Mouse (Mus musculus): ENCODE data around the gene Sh3gl2. TPM values are rescaled to one million over a fixed set of nuclear protein-coding genes. Genes with fewer than 3 reads are reported as not detected.

Sh3gl2 gene
- polyA plus RNA-seq, 1 experiment: 0.28 TPM

DNA sequence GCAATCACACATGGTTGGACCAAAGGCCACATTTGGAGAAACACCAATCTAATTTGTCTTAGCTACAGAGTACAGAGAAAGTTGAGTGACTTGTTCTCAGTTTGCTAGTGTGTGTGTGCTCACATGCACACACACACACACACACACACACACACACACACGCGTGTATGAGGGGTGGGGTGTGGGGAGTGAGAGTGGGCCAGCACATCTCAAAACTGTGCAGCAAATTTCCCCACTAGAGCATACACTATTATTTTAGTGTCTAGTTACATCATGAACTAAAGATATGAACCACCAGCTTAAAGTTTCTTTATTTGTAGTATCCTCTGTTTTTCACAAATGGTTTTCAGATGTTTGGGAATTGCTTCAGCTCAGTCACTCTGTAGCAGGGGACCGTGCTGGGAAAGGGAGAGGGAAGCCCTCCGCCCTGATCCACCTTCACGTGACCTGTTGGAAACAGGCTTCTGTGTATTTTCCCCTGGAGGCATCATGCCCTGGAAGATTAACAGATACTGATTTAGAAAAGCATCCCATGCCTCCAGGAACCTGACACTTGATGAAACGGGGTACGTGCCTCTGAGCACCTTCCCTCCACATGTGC, 322.1 kb downstream of the Sh3gl2 start:
- Histone ChIP-seq H3K4me1 (ENCODE audit: control insufficient read depth, insufficient read depth, low read length) (no peaks in the 10 kb centered on the region), H3K27ac (ENCODE audit: insufficient read depth, low read length) (no peak overlapping the region), H3K4me3 (ENCODE audit: insufficient read depth, low read length) (no peak overlapping the region)
- TF ChIP-seq POLR2A (IDR thresholded peaks at IDR 0.05; ENCODE audit: low read depth, low read length) (no peak), CTCF (IDR thresholded peaks at IDR 0.05; ENCODE audit: borderline replicate concordance, insufficient read depth, low read length) (no peak)

DNA sequence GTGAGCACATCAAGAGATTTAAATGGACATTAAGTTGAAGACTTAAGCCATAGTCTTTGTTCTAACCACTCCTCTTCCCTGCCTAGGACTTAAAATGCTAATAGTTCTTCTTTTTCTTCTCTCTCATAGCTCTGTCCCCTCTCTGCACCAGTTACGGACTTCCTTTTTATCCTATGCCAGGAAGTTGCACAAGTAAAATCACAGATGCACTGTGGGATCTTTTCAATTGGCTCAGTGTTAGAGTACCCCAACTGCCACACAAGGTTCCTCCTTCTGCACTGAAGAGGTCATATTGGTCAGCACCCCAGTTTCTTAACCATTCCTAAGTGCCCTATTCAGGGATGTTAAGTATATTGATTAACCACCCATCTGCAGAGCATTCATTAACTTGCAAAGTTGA, 324.9 kb downstream of the Sh3gl2 start:
- TF ChIP-seq CTCF (IDR thresholded peaks at IDR 0.05; ENCODE audit: borderline replicate concordance, insufficient read depth, low read length) (no peak), POLR2A (IDR thresholded peaks at IDR 0.05; ENCODE audit: low read depth, low read length) (no peak)
- H3K4me3 ChIP-seq (ENCODE audit: insufficient read depth, low read length): no peak overlapping the region

DNA sequence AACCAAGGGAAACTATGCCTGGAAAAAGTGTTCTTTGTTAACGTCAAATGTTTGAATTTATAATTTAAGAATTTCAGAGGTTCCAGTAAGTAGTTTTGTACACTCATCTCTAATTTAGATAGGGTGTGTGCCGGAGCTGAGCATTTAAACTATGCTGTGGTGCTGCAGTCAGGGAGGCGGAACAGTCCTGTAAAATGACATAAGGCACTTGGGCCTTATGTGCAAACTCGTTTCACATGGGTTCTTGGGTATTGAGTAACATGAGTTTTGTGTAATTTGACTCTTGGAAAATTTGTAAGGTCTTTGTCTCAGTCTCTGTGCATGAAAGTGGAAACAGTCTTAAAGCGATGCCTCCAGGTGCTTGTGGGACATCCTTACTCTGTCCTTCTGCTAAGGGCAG, 334.8 kb downstream of the Sh3gl2 start:
- H3K27ac ChIP-seq (ENCODE audit: insufficient read depth, low read length): no peak overlapping the region

More for the DNA sequence above, 324.9 kb downstream of the Sh3gl2 start:
- Histone ChIP-seq H3K4me1 (ENCODE audit: control insufficient read depth, insufficient read depth, low read length) (no peaks in the 10 kb centered on the region), H3K27ac (ENCODE audit: insufficient read depth, low read length) (no peak overlapping the region)

DNA sequence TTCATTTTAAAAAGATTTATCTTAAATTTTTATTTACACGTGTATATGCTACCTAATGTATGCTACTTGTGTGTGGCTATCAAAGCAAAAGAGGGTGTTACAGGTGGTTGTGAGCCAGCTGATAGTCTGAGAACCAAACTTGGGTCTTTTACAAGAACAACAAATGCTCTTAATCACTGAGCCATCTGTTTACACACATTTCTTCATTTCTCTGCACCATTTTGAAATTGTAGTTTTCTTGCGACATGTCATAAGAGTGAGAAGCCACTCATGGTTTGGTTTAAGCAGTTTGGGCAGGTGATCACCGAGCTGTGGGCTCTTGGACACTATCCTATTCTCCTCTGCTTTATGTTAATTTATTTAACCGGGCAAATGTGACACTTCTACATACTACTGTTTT, 338.3 kb downstream of the Sh3gl2 start:
- Histone ChIP-seq H3K27ac (ENCODE audit: insufficient read depth, low read length) (no peak overlapping the region), H3K4me3 (ENCODE audit: insufficient read depth, low read length) (no peak overlapping the region), H3K4me1 (ENCODE audit: control insufficient read depth, insufficient read depth, low read length) (no peaks in the 10 kb centered on the region)
- TF ChIP-seq POLR2A (IDR thresholded peaks at IDR 0.05; ENCODE audit: low read depth, low read length) (no peak), CTCF (IDR thresholded peaks at IDR 0.05; ENCODE audit: borderline replicate concordance, insufficient read depth, low read length) (no peak)

More for the DNA sequence above, 334.8 kb downstream of the Sh3gl2 start:
- no peaks in the 10 kb centered on the region for H3K4me1 ChIP-seq (ENCODE audit: control insufficient read depth, insufficient read depth, low read length)
- TF ChIP-seq POLR2A (IDR thresholded peaks at IDR 0.05; ENCODE audit: low read depth, low read length) (no peak), CTCF (IDR thresholded peaks at IDR 0.05; ENCODE audit: borderline replicate concordance, insufficient read depth, low read length) (no peak)
- no peak overlapping the region for H3K4me3 ChIP-seq (ENCODE audit: insufficient read depth, low read length)

DNA sequence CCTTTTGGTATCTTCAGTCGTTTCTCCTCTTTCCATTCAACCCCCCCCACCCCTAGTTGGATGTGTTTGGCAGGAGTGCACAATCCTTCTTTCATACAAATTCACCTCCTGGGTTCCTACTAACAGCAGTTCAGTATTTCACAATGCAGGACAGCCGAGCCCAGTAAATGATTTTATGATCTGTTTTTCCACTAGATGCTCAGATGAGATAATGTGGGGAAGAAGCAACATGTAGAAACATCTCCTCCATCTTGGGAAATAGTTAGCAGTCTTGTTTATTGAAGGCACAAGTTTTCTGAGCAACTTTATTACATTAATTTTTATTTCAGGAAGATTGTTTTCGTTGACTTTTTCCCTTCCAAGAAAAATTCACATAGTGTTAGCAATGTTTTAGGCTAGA, 349.8 kb downstream of the Sh3gl2 start:
- no peak overlapping the region for H3K27ac ChIP-seq (ENCODE audit: insufficient read depth, low read length)
- TF ChIP-seq POLR2A (IDR thresholded peaks at IDR 0.05; ENCODE audit: low read depth, low read length): no peak
- TF ChIP-seq CTCF (IDR thresholded peaks at IDR 0.05; ENCODE audit: borderline replicate concordance, insufficient read depth, low read length): no peak
- H3K4me3 ChIP-seq (ENCODE audit: insufficient read depth, low read length): no peak overlapping the region
- peaks cover 2% of the 10 kb centered on the region; the same call in 1 of the 2 replicates for H3K4me1 ChIP-seq (ENCODE audit: control insufficient read depth, insufficient read depth, low read length)

DNA sequence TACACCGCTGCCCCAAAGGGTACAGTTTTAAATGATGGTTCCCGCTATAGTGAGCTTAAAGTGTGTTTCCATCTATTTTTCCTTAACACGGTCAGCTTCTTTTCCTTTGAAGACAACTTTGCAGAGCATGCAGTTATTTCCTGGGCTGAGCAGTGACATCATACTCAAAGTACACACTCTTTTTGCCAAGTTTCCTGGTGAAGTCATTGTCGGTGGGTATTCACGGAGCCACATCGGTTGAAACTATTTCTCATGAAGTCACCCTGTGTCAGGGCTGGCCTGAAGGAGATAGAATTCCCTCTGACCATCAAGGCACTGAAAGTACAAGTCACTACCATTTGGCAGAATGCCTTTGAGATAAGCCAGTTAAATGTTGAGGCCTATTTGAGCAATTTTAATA, 354.8 kb downstream of the Sh3gl2 start:
- H3K4me1 ChIP-seq (ENCODE audit: control insufficient read depth, insufficient read depth, low read length): peaks cover 4% of the 10 kb centered on the region; the same call in 1 of the 2 replicates
- H3K27ac ChIP-seq (ENCODE audit: insufficient read depth, low read length): no peak overlapping the region
- no peak overlapping the region for H3K4me3 ChIP-seq (ENCODE audit: insufficient read depth, low read length)
- TF ChIP-seq CTCF (IDR thresholded peaks at IDR 0.05; ENCODE audit: borderline replicate concordance, insufficient read depth, low read length) (no peak), POLR2A (IDR thresholded peaks at IDR 0.05; ENCODE audit: low read depth, low read length) (no peak)

DNA sequence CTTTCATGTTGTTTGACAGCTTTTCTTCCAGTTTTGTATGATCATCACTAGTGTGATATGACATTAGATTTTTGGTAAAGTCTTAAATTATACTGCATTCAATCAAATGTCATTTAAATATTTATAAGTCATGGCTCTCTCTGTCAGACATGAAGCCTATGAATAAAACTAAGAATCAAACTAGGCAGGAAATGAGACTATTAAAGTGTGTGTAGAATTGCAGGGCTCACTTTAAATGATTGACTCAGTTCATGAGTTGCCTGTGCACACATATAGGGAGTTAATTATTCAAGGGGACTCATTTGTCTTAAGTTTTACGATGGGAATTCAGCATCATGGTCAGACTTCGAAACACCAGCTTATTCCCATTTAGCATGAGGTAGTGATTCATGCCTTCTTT, 380.5 kb downstream of the Sh3gl2 start:
- Histone ChIP-seq H3K4me1 (ENCODE audit: control insufficient read depth, insufficient read depth, low read length) (no peaks in the 10 kb centered on the region), H3K4me3 (ENCODE audit: insufficient read depth, low read length) (no peak overlapping the region), H3K27ac (ENCODE audit: insufficient read depth, low read length) (no peak overlapping the region)
- TF ChIP-seq POLR2A (IDR thresholded peaks at IDR 0.05; ENCODE audit: low read depth, low read length) (no peak), CTCF (IDR thresholded peaks at IDR 0.05; ENCODE audit: borderline replicate concordance, insufficient read depth, low read length) (no peak)

DNA sequence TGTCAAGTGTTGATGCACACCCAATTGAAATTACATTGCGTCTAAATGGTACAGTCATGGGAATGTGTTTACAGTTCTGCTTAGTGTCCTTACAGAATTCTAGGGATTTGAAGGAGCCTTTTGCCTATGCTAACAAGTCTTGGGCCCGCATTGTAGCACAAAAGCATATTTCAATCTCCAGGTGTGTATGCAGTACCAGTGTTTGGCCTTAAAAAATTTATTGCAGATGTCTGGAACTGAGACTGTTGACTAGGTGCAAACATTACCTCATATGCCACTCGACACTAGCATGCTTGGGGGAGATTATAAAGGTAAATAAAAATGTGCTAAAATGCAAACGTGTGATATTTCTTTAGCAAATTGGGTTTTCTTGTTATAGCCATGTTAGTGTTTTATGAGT, 384.0 kb downstream of the Sh3gl2 start:
- no peak overlapping the region for H3K4me3 ChIP-seq (ENCODE audit: insufficient read depth, low read length)
- H3K27ac ChIP-seq (ENCODE audit: insufficient read depth, low read length): no peak overlapping the region
- no peaks in the 10 kb centered on the region for H3K4me1 ChIP-seq (ENCODE audit: control insufficient read depth, insufficient read depth, low read length)
- no peak for TF ChIP-seq CTCF (IDR thresholded peaks at IDR 0.05; ENCODE audit: borderline replicate concordance, insufficient read depth, low read length)

DNA sequence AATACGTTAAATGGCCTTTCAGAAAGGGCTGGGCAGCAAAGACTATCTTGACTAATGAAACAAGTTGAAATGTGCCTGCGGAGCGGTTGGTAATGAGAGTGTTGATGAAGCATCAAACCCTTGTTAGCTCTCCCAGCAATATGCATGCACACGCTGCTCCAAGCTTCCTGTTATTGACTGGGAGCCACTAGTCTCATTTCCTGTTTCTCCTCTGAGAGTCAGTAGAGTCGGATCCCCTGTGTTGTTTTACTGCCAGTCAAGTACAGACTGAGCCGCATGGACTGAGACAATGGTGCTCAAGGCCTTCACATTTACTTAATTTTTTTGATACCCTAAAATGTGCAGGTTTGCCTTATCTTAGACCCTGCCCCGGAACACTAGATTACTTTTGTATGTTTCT, 386.1 kb downstream of the Sh3gl2 start:
- Histone ChIP-seq H3K27ac (ENCODE audit: insufficient read depth, low read length) (no peak overlapping the region), H3K4me1 (ENCODE audit: control insufficient read depth, insufficient read depth, low read length) (no peaks in the 10 kb centered on the region), H3K4me3 (ENCODE audit: insufficient read depth, low read length) (no peak overlapping the region)
- TF ChIP-seq CTCF (IDR thresholded peaks at IDR 0.05; ENCODE audit: borderline replicate concordance, insufficient read depth, low read length) (no peak), POLR2A (IDR thresholded peaks at IDR 0.05; ENCODE audit: low read depth, low read length) (no peak)

DNA sequence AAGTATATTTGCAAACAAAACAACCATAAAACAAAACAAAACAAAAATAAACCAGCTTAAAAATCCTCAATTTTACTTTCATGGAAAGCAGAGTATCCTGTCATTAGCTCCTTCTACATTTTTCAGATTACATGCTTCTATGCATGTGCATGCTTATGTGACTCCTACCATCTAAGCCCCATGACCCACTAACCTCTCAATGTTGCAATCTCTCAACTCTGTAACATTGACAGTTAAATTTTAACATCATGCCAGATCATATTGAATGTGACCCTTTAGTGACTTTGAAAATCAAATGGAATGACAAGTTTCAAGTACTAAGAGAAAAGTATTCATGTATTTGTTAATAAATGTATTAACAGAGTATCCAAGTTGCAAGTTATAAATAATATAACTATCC, 389.2 kb downstream of the Sh3gl2 start:
- no peak for TF ChIP-seq POLR2A (IDR thresholded peaks at IDR 0.05; ENCODE audit: low read depth, low read length)
- no peak for TF ChIP-seq CTCF (IDR thresholded peaks at IDR 0.05; ENCODE audit: borderline replicate concordance, insufficient read depth, low read length)
- H3K4me3 ChIP-seq (ENCODE audit: insufficient read depth, low read length): no peak overlapping the region
- no peak overlapping the region for H3K27ac ChIP-seq (ENCODE audit: insufficient read depth, low read length)
- no peaks in the 10 kb centered on the region for H3K4me1 ChIP-seq (ENCODE audit: control insufficient read depth, insufficient read depth, low read length)

DNA sequence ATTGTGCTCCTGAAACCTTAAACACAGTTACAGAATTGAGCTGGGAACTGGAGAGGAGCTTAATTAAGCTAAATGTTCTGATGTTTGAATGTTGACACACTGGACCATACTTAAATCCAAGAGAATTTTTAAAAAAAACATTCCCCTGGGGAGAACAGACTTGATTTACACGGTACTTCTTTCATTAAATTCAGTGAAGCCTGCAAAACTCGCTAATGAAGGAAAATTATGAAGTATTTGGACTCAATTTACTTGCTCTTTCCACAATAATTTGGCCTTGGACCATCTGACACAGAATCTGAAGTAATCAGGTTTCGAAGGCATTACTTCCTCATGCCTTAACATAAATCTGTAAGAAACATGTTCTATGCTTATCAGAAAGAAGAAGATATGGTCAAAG, 408.4 kb downstream of the Sh3gl2 start:
- Histone ChIP-seq H3K27ac (ENCODE audit: insufficient read depth, low read length) (no peak overlapping the region), H3K4me1 (ENCODE audit: control insufficient read depth, insufficient read depth, low read length) (no peaks in the 10 kb centered on the region), H3K4me3 (ENCODE audit: insufficient read depth, low read length) (no peak overlapping the region)
- TF ChIP-seq CTCF (IDR thresholded peaks at IDR 0.05; ENCODE audit: borderline replicate concordance, insufficient read depth, low read length): no peak
- no peak for TF ChIP-seq POLR2A (IDR thresholded peaks at IDR 0.05; ENCODE audit: low read depth, low read length)
